Mouse (Mus musculus): ENCODE results near the gene Diras2. TPM values are rescaled to one million over a fixed set of nuclear protein-coding genes. Genes with fewer than 3 reads are reported as not detected.

Diras2 gene
- polyA plus RNA-seq, 1 experiment from 2014 or later, result 0.05 TPM

DNA sequence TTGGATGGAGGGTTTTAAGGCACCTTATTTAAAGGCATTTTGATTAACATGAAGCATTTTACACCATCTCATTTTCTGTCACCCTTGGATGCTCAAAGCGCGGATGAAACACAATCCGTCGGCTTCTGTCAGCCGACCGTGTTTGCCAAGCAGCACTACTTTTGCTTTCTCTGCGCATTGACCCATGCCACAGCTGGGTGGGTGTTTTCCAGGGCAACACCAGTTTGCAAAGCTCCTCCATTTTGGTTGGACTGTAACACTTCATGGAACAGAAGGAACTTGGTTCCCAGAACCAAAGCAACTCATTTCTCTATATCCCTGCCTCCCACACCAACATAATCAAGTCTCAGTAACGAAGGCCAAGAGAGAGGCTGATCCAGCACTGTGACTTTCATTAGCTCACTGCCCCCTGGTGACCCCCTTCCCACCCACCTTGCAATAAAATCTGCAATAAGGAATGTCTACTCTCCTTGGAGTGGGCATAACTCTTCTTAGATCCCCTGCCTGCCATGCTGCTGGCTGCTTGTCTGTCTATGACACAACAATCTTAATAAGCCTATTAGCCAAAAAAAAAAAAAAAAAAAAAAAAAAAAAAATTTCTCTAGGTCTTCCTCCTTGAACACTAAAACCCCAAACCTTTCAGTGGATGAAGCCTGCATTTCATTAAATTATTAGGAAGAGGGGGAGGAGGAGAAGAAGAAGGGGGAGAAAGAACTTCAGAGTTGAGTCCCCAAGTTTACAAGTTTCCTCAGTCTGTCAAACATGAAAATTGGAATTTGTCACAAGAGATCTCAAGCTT is 30.5 kb upstream of the Diras2 start:
- no peak overlapping the region for H3K4me3 ChIP-seq (ENCODE audit: low read depth, low read length)
- H3K4me1 ChIP-seq (replicated peaks; ENCODE audit: control insufficient read depth, insufficient read depth, low read length), result peaks cover 3% of the 10 kb centered on the region; the same call in 1 of the 2 replicates
- H3K27me3 ChIP-seq (ENCODE audit: control insufficient read depth, insufficient read depth, low read length), result no peaks in the 10 kb centered on the region
- DNase-seq (ENCODE audit: low spot score) (no peak), ATAC-seq (replicated peaks; ENCODE audit: low FRiP score) (no peak)
- no peak overlapping the region for H3K27ac ChIP-seq (ENCODE audit: low read depth, low read length)
- no peaks in the 10 kb centered on the region for H3K9me3 ChIP-seq (ENCODE audit: control insufficient read depth, low read length)
- WGBS, result 86% methylated on average over 8 of the region's 8 CpGs
- H3K4me2 ChIP-seq (ENCODE audit: low read depth, low read length, severe bottlenecking), result no peak overlapping the region
- H3K9ac ChIP-seq (ENCODE audit: low read length), result no peak overlapping the region
- H3K36me3 ChIP-seq (ENCODE audit: control insufficient read depth, insufficient read depth, low read length), result no peaks in the 10 kb centered on the region

DNA sequence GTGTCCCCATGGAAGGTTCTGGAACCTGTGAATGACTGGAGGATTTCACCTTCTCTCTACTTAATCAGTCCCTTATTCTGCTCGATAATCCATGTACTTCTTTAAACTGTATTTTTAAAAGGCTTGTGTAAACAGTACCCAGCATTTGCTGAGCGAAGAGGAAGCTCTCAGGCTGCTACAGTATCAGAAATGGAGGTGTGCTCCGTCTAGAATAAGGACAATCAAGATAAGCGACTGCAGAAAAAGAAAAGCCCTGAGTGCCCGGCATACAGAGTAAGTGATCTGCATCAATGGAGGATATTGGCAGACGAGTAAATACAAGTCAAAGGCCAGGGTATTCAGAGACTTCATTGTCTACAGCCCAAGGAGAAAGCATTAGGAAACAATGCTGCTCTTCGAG is 26.3 kb upstream of the Diras2 start:
- no peak overlapping the region for H3K4me3 ChIP-seq (ENCODE audit: low read depth, low read length)
- no peaks in the 10 kb centered on the region for H3K36me3 ChIP-seq (ENCODE audit: control insufficient read depth, insufficient read depth, low read length)
- H3K27ac ChIP-seq (ENCODE audit: low read depth, low read length), result no peak overlapping the region
- ATAC-seq (replicated peaks; ENCODE audit: low FRiP score) (no peak), DNase-seq (ENCODE audit: low spot score) (no peak)
- no peaks in the 10 kb centered on the region for H3K27me3 ChIP-seq (ENCODE audit: control insufficient read depth, insufficient read depth, low read length)
- no peak overlapping the region for H3K9ac ChIP-seq (ENCODE audit: low read length)
- 79% methylated on average over 7 of the region's 7 CpGs for WGBS
- H3K4me1 ChIP-seq (replicated peaks; ENCODE audit: control insufficient read depth, insufficient read depth, low read length), result peaks cover 3% of the 10 kb centered on the region; the same call in 1 of the 2 replicates
- no peaks in the 10 kb centered on the region for H3K9me3 ChIP-seq (ENCODE audit: control insufficient read depth, low read length)
- no peak overlapping the region for H3K4me2 ChIP-seq (ENCODE audit: low read depth, low read length, severe bottlenecking)

DNA sequence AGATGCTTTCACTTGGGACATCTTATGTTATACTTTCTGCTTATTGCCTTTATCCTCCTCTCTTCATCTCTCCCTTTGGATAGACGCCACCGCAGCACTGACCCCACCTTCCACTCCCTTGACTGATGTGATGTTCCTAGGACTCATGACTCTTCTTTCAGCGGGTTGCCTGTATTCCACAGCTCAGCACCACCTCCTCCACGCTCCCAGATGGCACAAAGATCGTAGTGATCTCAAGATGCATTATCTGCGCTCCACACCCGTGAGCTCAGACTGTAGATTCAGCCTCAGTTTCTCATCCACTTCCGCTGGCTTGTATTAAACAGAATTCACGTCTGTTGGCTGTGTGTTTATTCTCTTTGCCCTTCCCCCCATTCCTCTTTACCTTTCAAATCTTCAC is 23.6 kb upstream of the Diras2 start:
- Histone ChIP-seq H3K27me3 (ENCODE audit: control insufficient read depth, insufficient read depth, low read length) (no peaks in the 10 kb centered on the region), H3K27ac (ENCODE audit: low read depth, low read length) (no peak overlapping the region), H3K36me3 (ENCODE audit: control insufficient read depth, insufficient read depth, low read length) (no peaks in the 10 kb centered on the region), H3K4me1 (replicated peaks; ENCODE audit: control insufficient read depth, insufficient read depth, low read length) (no peaks in the 10 kb centered on the region), H3K4me3 (ENCODE audit: low read depth, low read length) (no peak overlapping the region), H3K9ac (ENCODE audit: low read length) (no peak overlapping the region), H3K9me3 (ENCODE audit: control insufficient read depth, low read length) (no peaks in the 10 kb centered on the region), H3K4me2 (ENCODE audit: low read depth, low read length, severe bottlenecking) (no peak overlapping the region)
- ATAC-seq (replicated peaks; ENCODE audit: low FRiP score), result no peak
- 89% methylated on average over 9 of the region's 9 CpGs for WGBS
- no peak for DNase-seq (ENCODE audit: low spot score)

DNA sequence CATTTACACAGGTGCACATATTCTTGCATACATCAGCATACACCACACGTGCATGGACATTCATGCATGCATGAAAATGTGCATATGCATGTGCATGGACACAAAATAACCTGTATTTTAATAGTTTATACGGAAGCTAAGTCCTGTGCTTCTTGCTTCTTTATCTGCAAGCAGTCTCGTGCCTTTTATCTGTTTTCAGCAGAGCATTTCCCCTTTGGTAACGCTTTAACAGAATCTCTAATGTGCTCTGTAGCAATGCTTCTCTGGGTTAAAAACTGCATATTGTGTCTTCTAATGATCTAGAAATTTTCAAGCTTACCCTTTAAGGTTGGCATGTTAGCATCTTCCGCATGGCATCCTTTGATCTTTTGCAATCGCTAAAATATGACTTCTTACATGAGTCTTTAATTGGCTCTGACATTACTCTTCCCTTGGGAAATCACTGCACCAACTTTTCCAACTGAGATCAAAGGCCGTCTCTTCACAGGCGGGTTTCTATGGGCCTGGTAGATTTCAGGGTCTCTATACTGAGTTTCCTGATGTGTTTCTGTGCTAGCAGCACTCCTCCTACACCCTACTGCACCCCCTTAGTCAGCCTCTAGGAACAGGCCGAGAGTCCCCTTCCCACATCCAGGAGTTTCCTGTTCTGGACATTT is 21.9 kb upstream of the Diras2 start:
- H3K9ac ChIP-seq (ENCODE audit: low read length), result no peak overlapping the region
- ATAC-seq (replicated peaks; ENCODE audit: low FRiP score), result no peak
- H3K36me3 ChIP-seq (ENCODE audit: control insufficient read depth, insufficient read depth, low read length), result no peaks in the 10 kb centered on the region
- DNase-seq (ENCODE audit: low spot score), result no peak
- H3K4me1 ChIP-seq (replicated peaks; ENCODE audit: control insufficient read depth, insufficient read depth, low read length), result no peaks in the 10 kb centered on the region
- no peaks in the 10 kb centered on the region for H3K27me3 ChIP-seq (ENCODE audit: control insufficient read depth, insufficient read depth, low read length)
- H3K4me2 ChIP-seq (ENCODE audit: low read depth, low read length, severe bottlenecking), result no peak overlapping the region
- no peak overlapping the region for H3K27ac ChIP-seq (ENCODE audit: low read depth, low read length)
- 79% methylated on average over 9 of the region's 9 CpGs for WGBS
- H3K9me3 ChIP-seq (ENCODE audit: control insufficient read depth, low read length), result no peaks in the 10 kb centered on the region; the same call in 1 of the 2 replicates
- no peak overlapping the region for H3K4me3 ChIP-seq (ENCODE audit: low read depth, low read length)

DNA sequence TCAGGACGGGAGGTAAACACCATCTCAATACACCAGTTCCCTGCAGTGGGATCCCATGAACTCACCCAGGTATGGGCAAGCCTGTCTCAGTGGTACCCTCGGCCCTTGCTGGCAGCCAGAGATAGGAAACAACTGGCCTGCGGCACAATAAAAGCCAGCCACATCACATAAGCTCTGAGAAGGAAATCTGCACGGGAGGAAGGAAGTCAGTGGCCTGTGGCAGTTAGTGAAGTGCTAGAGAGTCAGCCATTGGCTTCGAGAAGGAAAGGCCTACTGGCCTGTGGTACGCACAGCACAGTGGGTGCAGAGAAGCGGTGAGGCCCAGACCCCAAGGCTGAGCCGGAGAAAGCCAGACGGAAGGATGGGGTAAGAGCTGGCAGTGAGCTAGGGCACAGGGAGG is 20.2 kb upstream of the Diras2 start:
- Histone ChIP-seq H3K9ac (ENCODE audit: low read length) (no peak overlapping the region), H3K4me1 (replicated peaks; ENCODE audit: control insufficient read depth, insufficient read depth, low read length) (no peaks in the 10 kb centered on the region), H3K9me3 (ENCODE audit: control insufficient read depth, low read length) (no peaks in the 10 kb centered on the region; the same call in 1 of the 2 replicates), H3K4me2 (ENCODE audit: low read depth, low read length, severe bottlenecking) (no peak overlapping the region), H3K4me3 (ENCODE audit: low read depth, low read length) (no peak overlapping the region), H3K36me3 (ENCODE audit: control insufficient read depth, insufficient read depth, low read length) (no peaks in the 10 kb centered on the region), H3K27ac (ENCODE audit: low read depth, low read length) (no peak overlapping the region), H3K27me3 (ENCODE audit: control insufficient read depth, insufficient read depth, low read length) (no peaks in the 10 kb centered on the region)
- ATAC-seq (replicated peaks; ENCODE audit: low FRiP score), result no peak
- no peak for DNase-seq (ENCODE audit: low spot score)
- 88% methylated on average over 9 of the region's 9 CpGs for WGBS

DNA sequence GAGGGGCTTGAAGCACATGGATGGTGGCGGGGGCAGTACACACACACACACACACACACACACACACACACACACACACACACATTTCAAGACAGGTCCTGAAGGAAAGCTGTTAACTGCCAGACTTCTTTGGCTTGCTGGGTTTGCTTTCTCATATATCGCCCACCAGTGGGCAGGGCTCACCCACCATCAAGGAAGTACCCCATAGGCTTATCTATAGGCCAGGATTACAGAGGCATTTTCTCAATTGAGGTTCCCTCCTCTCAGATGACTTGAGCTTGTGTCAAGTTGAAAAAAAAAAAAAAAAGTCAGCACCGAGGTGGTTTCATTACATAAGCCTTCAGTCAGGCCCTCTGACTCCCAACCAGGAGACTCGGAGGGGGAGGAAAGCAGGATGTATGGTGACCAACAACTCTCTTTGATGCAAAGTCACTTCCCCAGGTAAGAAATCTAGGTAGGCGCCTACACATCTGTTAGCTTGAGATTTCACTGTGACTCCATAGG is 19.7 kb upstream of the Diras2 start:
- H3K4me1 ChIP-seq (replicated peaks; ENCODE audit: control insufficient read depth, insufficient read depth, low read length), result no peaks in the 10 kb centered on the region
- H3K4me2 ChIP-seq (ENCODE audit: low read depth, low read length, severe bottlenecking), result no peak overlapping the region
- no peak overlapping the region for H3K9ac ChIP-seq (ENCODE audit: low read length)
- WGBS, result 89% methylated on average over 5 of the region's 5 CpGs
- no peaks in the 10 kb centered on the region for H3K36me3 ChIP-seq (ENCODE audit: control insufficient read depth, insufficient read depth, low read length)
- H3K9me3 ChIP-seq (ENCODE audit: control insufficient read depth, low read length), result no peaks in the 10 kb centered on the region; the same call in 1 of the 2 replicates
- DNase-seq (ENCODE audit: low spot score), result no peak
- no peak overlapping the region for H3K4me3 ChIP-seq (ENCODE audit: low read depth, low read length)
- no peaks in the 10 kb centered on the region for H3K27me3 ChIP-seq (ENCODE audit: control insufficient read depth, insufficient read depth, low read length)
- H3K27ac ChIP-seq (ENCODE audit: low read depth, low read length), result no peak overlapping the region
- no peak for ATAC-seq (replicated peaks; ENCODE audit: low FRiP score)

DNA sequence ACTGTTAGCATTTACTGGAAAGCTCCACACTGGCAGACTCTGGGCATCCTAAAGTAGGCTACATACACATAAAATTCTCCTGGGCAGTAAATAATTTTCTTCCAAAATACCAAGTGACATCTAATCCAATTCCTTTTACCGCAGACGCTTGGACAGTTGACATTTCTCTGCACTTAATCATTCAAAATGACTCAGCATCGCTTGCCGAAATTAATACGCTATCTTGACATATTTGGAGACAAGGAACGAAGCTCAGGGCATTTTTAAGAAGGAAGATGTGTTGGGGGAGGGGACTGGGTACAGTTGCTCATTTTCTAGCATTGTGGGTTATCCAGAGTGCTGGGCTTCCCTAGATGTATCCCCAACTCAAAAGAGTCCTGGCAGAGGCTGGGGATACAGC is 15.2 kb upstream of the Diras2 start:
- ATAC-seq (replicated peaks; ENCODE audit: low FRiP score) (no peak), DNase-seq (ENCODE audit: low spot score) (no peak)
- Histone ChIP-seq H3K36me3 (ENCODE audit: control insufficient read depth, insufficient read depth, low read length) (no peaks in the 10 kb centered on the region), H3K4me3 (ENCODE audit: low read depth, low read length) (no peak overlapping the region), H3K9ac (ENCODE audit: low read length) (no peak overlapping the region), H3K9me3 (ENCODE audit: control insufficient read depth, low read length) (no peaks in the 10 kb centered on the region; the same call in 1 of the 2 replicates), H3K4me2 (ENCODE audit: low read depth, low read length, severe bottlenecking) (no peak overlapping the region), H3K27ac (ENCODE audit: low read depth, low read length) (no peak overlapping the region), H3K4me1 (replicated peaks; ENCODE audit: control insufficient read depth, insufficient read depth, low read length) (no peaks in the 10 kb centered on the region), H3K27me3 (ENCODE audit: control insufficient read depth, insufficient read depth, low read length) (no peaks in the 10 kb centered on the region)
- 91% methylated on average over 6 of the region's 6 CpGs for WGBS

DNA sequence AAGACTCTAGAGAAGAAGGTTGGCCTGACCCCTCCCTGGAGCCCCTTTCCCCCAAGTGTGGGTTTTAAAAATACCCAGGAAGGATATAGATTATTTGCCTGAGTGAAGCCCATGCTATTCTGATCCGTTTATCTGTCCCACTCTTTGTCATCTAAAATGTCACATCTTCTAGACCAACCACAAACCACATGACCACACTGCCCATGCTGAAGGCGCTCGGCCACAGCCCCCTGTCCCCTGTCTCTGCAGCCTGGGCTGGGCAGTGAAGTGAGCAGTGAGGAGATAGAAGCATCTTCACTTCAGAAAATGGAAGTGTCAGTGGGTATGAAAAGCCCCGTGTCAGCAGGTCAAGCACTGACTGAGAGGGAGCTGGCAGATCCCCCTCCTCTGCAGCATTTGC is 11.6 kb upstream of the Diras2 start:
- no peaks in the 10 kb centered on the region for H3K4me1 ChIP-seq (replicated peaks; ENCODE audit: control insufficient read depth, insufficient read depth, low read length)
- ATAC-seq (replicated peaks; ENCODE audit: low FRiP score), result no peak
- no peak overlapping the region for H3K4me3 ChIP-seq (ENCODE audit: low read depth, low read length)
- no peak overlapping the region for H3K27ac ChIP-seq (ENCODE audit: low read depth, low read length)
- H3K4me2 ChIP-seq (ENCODE audit: low read depth, low read length, severe bottlenecking), result no peak overlapping the region
- H3K9me3 ChIP-seq (ENCODE audit: control insufficient read depth, low read length), result no peaks in the 10 kb centered on the region
- no peak overlapping the region for H3K9ac ChIP-seq (ENCODE audit: low read length)
- no peaks in the 10 kb centered on the region for H3K36me3 ChIP-seq (ENCODE audit: control insufficient read depth, insufficient read depth, low read length)
- H3K27me3 ChIP-seq (ENCODE audit: control insufficient read depth, insufficient read depth, low read length), result no peaks in the 10 kb centered on the region
- 70% methylated on average over 4 of the region's 4 CpGs for WGBS
- no peak for DNase-seq (ENCODE audit: low spot score)
